Mouse (Mus musculus) CH12.LX (cell line): ENCODE results near the gene Dact3.

Experiments
- CHD1 ChIP-seq: IDR thresholded peaks from 2 replicates; pipeline ENCODE4 v1.6.1; 2012; ENCODE audit warnings: low read depth, low read length, improper control_type of control experiment, inconsistent platforms
- CHD2 ChIP-seq: IDR thresholded peaks from 2 replicates; pipeline ENCODE4 v1.6.1; 2011; ENCODE audit warnings: low read length, improper control_type of control experiment
- CTCF ChIP-seq, 2 experiments: IDR thresholded peaks in 1 of 2; conservative IDR thresholded peaks in 1 of 2; 2 replicates each; pipeline ENCODE4 v1.5.1; 2011 to 2012; ENCODE audit warnings: low read depth in 2 of 2, low read length in 2 of 2, improper control_type of control experiment in 1 of 2, inconsistent platforms in 1 of 2, mild to moderate bottlenecking in 1 of 2, moderate library complexity in 1 of 2
- E2F4 ChIP-seq: IDR thresholded peaks from 2 replicates; pipeline ENCODE4 v1.6.1; 2011; ENCODE audit warnings: low read depth, low read length, improper control_type of control experiment; ENCODE audit not compliant: insufficient replicate concordance
- EP300 ChIP-seq: IDR thresholded peaks from 2 replicates; pipeline ENCODE4 v1.6.1; 2011; ENCODE audit warnings: low read length, improper control_type of control experiment
- MAFK ChIP-seq: IDR thresholded peaks from 2 replicates; pipeline ENCODE4 v1.6.1; 2011; ENCODE audit warnings: low read length, improper control_type of control experiment; ENCODE audit not compliant: insufficient replicate concordance
- NRF1 ChIP-seq: IDR thresholded peaks from 2 replicates; pipeline ENCODE4 v1.6.1; 2014; ENCODE audit warnings: low read depth, mild to moderate bottlenecking, inconsistent platforms, low read length, improper control_type of control experiment, moderate library complexity
- PAX5 ChIP-seq: IDR thresholded peaks from 2 replicates; pipeline ENCODE4 v1.6.1; 2012; ENCODE audit warnings: low read length, inconsistent platforms, mixed read lengths
- POLR2A ChIP-seq: IDR thresholded peaks from 2 replicates; pipeline ENCODE4 v1.6.1; 2011; ENCODE audit warnings: low read depth, mild to moderate bottlenecking, improper control_type of control experiment, low read length
- USF1 ChIP-seq: IDR thresholded peaks from 2 replicates; pipeline ENCODE4 v1.6.1; 2014; ENCODE audit warnings: low read depth, mild to moderate bottlenecking, inconsistent platforms, low read length, improper control_type of control experiment
- ZC3H11A ChIP-seq: IDR thresholded peaks from 2 replicates; pipeline ENCODE4 v1.6.1; 2012; ENCODE audit warnings: low read depth, mild to moderate bottlenecking, inconsistent platforms, low read length, improper control_type of control experiment
- ZNF384 ChIP-seq: IDR thresholded peaks from 2 replicates; pipeline ENCODE4 v1.6.1; 2012; ENCODE audit warnings: low read depth, low read length, improper control_type of control experiment, inconsistent platforms

GRCm38 (mm10) chr7:16917447-16917846 lies 42.3 kb downstream of the Dact3 start:
- TF ChIP-seq POLR2A, result no peak
- no peak for TF ChIP-seq ZNF384
- no peak for TF ChIP-seq CTCF (conservative IDR thresholded peaks at IDR 0.05 in 1 of 2, IDR thresholded peaks at IDR 0.05 in 1 of 2; ENCODE audit: low read depth in 2 of 2, low read length in 2 of 2)
- no peak for TF ChIP-seq EP300
- TF ChIP-seq ZC3H11A, result no peak
- TF ChIP-seq E2F4, result no peak
- no peak for TF ChIP-seq MAFK
- TF ChIP-seq USF1, result no peak
- TF ChIP-seq NRF1, result no peak
- TF ChIP-seq PAX5, result no peak
- TF ChIP-seq CHD2, result no peak
- no peak for TF ChIP-seq CHD1
